Mouse (Mus musculus): ENCODE results near the gene Rprml.

DNA sequence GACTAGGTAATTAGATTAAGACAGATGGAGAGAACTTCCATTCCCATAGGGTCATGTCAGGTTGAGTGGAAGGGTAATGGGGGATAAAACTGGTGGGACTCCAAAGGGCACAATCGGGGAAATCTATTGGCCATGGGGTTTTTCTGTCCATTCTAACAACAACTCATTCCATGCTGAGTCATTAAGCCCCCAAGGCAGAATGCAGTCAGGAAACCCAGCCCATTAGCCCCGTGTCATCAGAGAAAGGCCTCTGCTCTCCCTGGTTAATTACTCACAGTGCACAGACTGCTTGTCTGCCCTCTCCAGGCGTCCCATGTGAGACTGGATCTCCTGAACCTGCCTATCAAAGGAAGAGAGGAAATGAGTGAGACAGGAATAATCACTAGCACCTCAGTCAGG, 39.6 kb downstream of the Rprml start:
- TF ChIP-seq CTCF (IDR thresholded peaks at IDR 0.05; ENCODE audit: low read depth, low read length), result no peak
- no peak for TF ChIP-seq POLR2AphosphoS5 (IDR thresholded peaks at IDR 0.05; ENCODE audit: insufficient replicate concordance, low read depth, low read length)
- TF ChIP-seq GATA1 (IDR thresholded peaks at IDR 0.05; ENCODE audit: borderline replicate concordance, low read length), result no peak
- no peak for TF ChIP-seq GATA2 (IDR thresholded peaks at IDR 0.05; ENCODE audit: borderline replicate concordance, low read depth, low read length)

All from G1E (cell line).